Mouse (Mus musculus) megakaryocyte, embryonic 14.5 days (primary cell): ENCODE results near the gene Gsdme.

Experiments
- FLI1 ChIP-seq: IDR thresholded peaks from 2 replicates; pipeline ENCODE4 v1.6.1; 2012; ENCODE audit warnings: low read length, inconsistent platforms, mixed read lengths
- GATA1 ChIP-seq: IDR thresholded peaks from 3 replicates; pipeline ENCODE4 v1.6.1; 2012; ENCODE audit warnings: mixed read lengths, low read length, inconsistent platforms, borderline replicate concordance

- TF ChIP-seq GATA1 (no peak), FLI1 (no peak)
Measured at GRCm38 (mm10) chr6:50247356-50247755, 16.3 kb downstream of the Gsdme start.
